Mouse (Mus musculus) cortical plate, adult 2 months (tissue): ENCODE results near the gene Tiam2. TPM values are rescaled to one million over a fixed set of nuclear protein-coding genes. Genes with fewer than 3 reads are reported as not detected.
A peak's percentile ranks its signal among the peaks of the same experiment; 100 is the strongest.

Source experiments
- H3K27ac ChIP-seq: fragments of 200-500 bp; 2 replicates; pipeline ENCODE4 v1.5.1; 2012; ENCODE audit warnings: low read length, control low read depth, inconsistent platforms; ENCODE audit not compliant: insufficient read depth
- H3K4me1 ChIP-seq: fragments of 200-500 bp; 2 replicates; pipeline ENCODE4 v1.6.1; 2011; ENCODE audit warnings: low read length; ENCODE audit not compliant: control insufficient read depth, insufficient read depth
- H3K4me3 ChIP-seq: fragments of 200-500 bp; 2 replicates; pipeline ENCODE4 v1.5.1; 2011; ENCODE audit warnings: mild to moderate bottlenecking, low read length, control low read depth; ENCODE audit not compliant: insufficient read depth
- CTCF ChIP-seq: fragments of 200-500 bp; IDR thresholded peaks from 2 replicates; pipeline ENCODE4 v1.5.1; 2011; ENCODE audit warnings: mild to moderate bottlenecking, control low read depth, low read length; ENCODE audit not compliant: insufficient read depth; ENCODE audit errors: extremely low read depth
- POLR2A ChIP-seq: fragments of 200-500 bp; IDR thresholded peaks from 2 replicates; pipeline ENCODE4 v1.6.1; 2011; ENCODE audit warnings: mild to moderate bottlenecking, low read length, control low read depth; ENCODE audit not compliant: insufficient read depth; ENCODE audit errors: extremely low read depth
- polyA plus RNA-seq: library from polyadenylated mRNA; depleted of rRNA; stranded (reverse); fragments of >200 nt; gene quantifications from 2 replicates; pipeline ENCODE4 v1.2.3, GENCODE M21; 2012

Gene Tiam2
- polyA plus RNA-seq, 1 experiment: 75.3 TPM

GRCm38 (mm10) chr17:3387819-3388218 is 61.4 kb downstream of the Tiam2 start:
- Histone ChIP-seq H3K4me3 (no peak overlapping the region), H3K4me1 (no peaks in the 10 kb centered on the region), H3K27ac (no peak overlapping the region)
- TF ChIP-seq POLR2A (no peak), CTCF (no peak)

- H3K4me1 ChIP-seq: no peaks in the 10 kb centered on the region; the same call in 1 of the 2 replicates
- H3K27ac ChIP-seq: no peak overlapping the region
- no peak overlapping the region for H3K4me3 ChIP-seq
- TF ChIP-seq POLR2A (no peak), CTCF (no peak)
Observed at GRCm38 (mm10) chr17:3389741-3390140, 63.4 kb downstream of the Tiam2 start.

GRCm38 (mm10) chr17:3393981-3394380 is 67.6 kb downstream of the Tiam2 start:
- Histone ChIP-seq H3K27ac (no peak overlapping the region), H3K4me3 (no peak overlapping the region), H3K4me1 (peaks cover 3% of the 10 kb centered on the region)
- TF ChIP-seq POLR2A: no peak
- no peak for TF ChIP-seq CTCF

GRCm38 (mm10) chr17:3394985-3395384 is 68.6 kb downstream of the Tiam2 start:
- H3K27ac ChIP-seq: no peak overlapping the region
- no peak overlapping the region for H3K4me3 ChIP-seq
- no peak for TF ChIP-seq POLR2A
- TF ChIP-seq CTCF: no peak
- peaks cover 3% of the 10 kb centered on the region for H3K4me1 ChIP-seq

- TF ChIP-seq POLR2A (no peak), CTCF (no peak)
- H3K4me3 ChIP-seq: peak overlapping the region; percentile 14
- peaks cover 8% of the 10 kb centered on the region for H3K4me1 ChIP-seq
- no peak overlapping the region for H3K27ac ChIP-seq
Observed at GRCm38 (mm10) chr17:3396881-3397281, 70.5 kb downstream of the Tiam2 start.

- Histone ChIP-seq H3K27ac (no peak overlapping the region), H3K4me1 (peaks cover 8% of the 10 kb centered on the region), H3K4me3 (peak overlapping the region; percentile 14)
- TF ChIP-seq CTCF: no peak
- no peak for TF ChIP-seq POLR2A
Observed at GRCm38 (mm10) chr17:3397836-3398235, 71.5 kb downstream of the Tiam2 start.

GRCm38 (mm10) chr17:3405350-3406073 is 79.1 kb downstream of the Tiam2 start:
- H3K4me1 ChIP-seq: 0 out of 2 replicates have a peak, but pooled peaks cover 5% of the 10 kb centered on the region
- no peak overlapping the region for H3K27ac ChIP-seq
- no peak overlapping the region for H3K4me3 ChIP-seq
- TF ChIP-seq POLR2A (no peak), CTCF (no peak)

GRCm38 (mm10) chr17:3407051-3407450 is 80.7 kb downstream of the Tiam2 start:
- no peak for TF ChIP-seq POLR2A
- no peak for TF ChIP-seq CTCF
- H3K4me3 ChIP-seq: no peak overlapping the region
- H3K4me1 ChIP-seq: no peaks in the 10 kb centered on the region
- no peak overlapping the region for H3K27ac ChIP-seq

GRCm38 (mm10) chr17:3410307-3410706 is 83.9 kb downstream of the Tiam2 start:
- no peak overlapping the region for H3K4me3 ChIP-seq
- TF ChIP-seq POLR2A (no peak), CTCF (no peak)
- no peak overlapping the region for H3K27ac ChIP-seq
- no peaks in the 10 kb centered on the region for H3K4me1 ChIP-seq

- Histone ChIP-seq H3K4me1 (no peaks in the 10 kb centered on the region), H3K4me3 (no peak overlapping the region), H3K27ac (no peak overlapping the region)
- TF ChIP-seq CTCF: no peak
- TF ChIP-seq POLR2A: no peak
Observed at GRCm38 (mm10) chr17:3412771-3413170, 86.4 kb downstream of the Tiam2 start.

GRCm38 (mm10) chr17:3415580-3415979 is 89.2 kb downstream of the Tiam2 start:
- Histone ChIP-seq H3K4me3 (no peak overlapping the region), H3K4me1 (no peaks in the 10 kb centered on the region; the same call in 1 of the 2 replicates), H3K27ac (no peak overlapping the region)
- TF ChIP-seq CTCF: no peak
- no peak for TF ChIP-seq POLR2A

GRCm38 (mm10) chr17:3416401-3416800 is 90.0 kb downstream of the Tiam2 start:
- TF ChIP-seq CTCF (no peak), POLR2A (no peak)
- Histone ChIP-seq H3K27ac (no peak overlapping the region), H3K4me3 (no peak overlapping the region), H3K4me1 (no peaks in the 10 kb centered on the region; the same call in 1 of the 2 replicates)
